Mouse (Mus musculus) olfactory bulb, adult 2 months (tissue): Measurements from ENCODE around the gene Zc3h13. TPM values are rescaled to one million over a fixed set of nuclear protein-coding genes. Genes with fewer than 3 reads are reported as not detected.

Experiments used
- H3K27ac ChIP-seq: fragments of 200-500 bp; 2 replicates; pipeline ENCODE4 v1.5.1; 2012; ENCODE audit warnings: low read depth, low read length; ENCODE audit not compliant: insufficient read depth
- H3K4me1 ChIP-seq: fragments of 200-500 bp; 2 replicates; pipeline ENCODE4 v1.6.1; 2012; ENCODE audit warnings: low read length; ENCODE audit not compliant: control insufficient read depth, insufficient read depth
- H3K4me3 ChIP-seq: fragments of 200-500 bp; 2 replicates; pipeline ENCODE4 v1.5.1; 2012; ENCODE audit warnings: mild to moderate bottlenecking, low read depth, low read length, moderate library complexity; ENCODE audit not compliant: insufficient read depth
- CTCF ChIP-seq: fragments of 200-500 bp; IDR thresholded peaks from 2 replicates; pipeline ENCODE4 v1.5.1; 2012; ENCODE audit warnings: low read depth, mild to moderate bottlenecking, low read length, moderate library complexity; ENCODE audit not compliant: insufficient read depth
- POLR2A ChIP-seq: fragments of 200-500 bp; IDR thresholded peaks from 2 replicates; pipeline ENCODE4 v1.6.1; 2012; ENCODE audit warnings: mild to moderate bottlenecking, low read depth, low read length, moderate library complexity; ENCODE audit not compliant: insufficient read depth
- WGBS: fragments of 180-500 bp; shearing (Covaris S2); methylation state at CpG from one replicate; pipeline ENCODE4 v1.1.7; 2018; 5-methylcytosine and 5-hydroxymethylcytosine counted together
- polyA plus RNA-seq: library from polyadenylated mRNA; stranded (reverse); fragments of >200 nt; gene quantifications from 2 replicates; pipeline ENCODE4 v1.2.4, GENCODE M21; 2012; ENCODE audit warnings: low replicate concordance; ENCODE audit not compliant: missing spikeins, insufficient read depth, insufficient read length

The Zc3h13 gene
- polyA plus RNA-seq, 1 experiment = 82.1 TPM

GRCm38 (mm10) chr14:75346041-75346440 lies 61.9 kb downstream of the Zc3h13 start:
- WGBS = 84% methylated on average over 5 of the region's 5 CpGs
- Histone ChIP-seq H3K4me1 (no peaks in the 10 kb centered on the region), H3K27ac (no peak overlapping the region), H3K4me3 (no peak overlapping the region)
- no peak for TF ChIP-seq CTCF
- TF ChIP-seq POLR2A = no peak

DNA sequence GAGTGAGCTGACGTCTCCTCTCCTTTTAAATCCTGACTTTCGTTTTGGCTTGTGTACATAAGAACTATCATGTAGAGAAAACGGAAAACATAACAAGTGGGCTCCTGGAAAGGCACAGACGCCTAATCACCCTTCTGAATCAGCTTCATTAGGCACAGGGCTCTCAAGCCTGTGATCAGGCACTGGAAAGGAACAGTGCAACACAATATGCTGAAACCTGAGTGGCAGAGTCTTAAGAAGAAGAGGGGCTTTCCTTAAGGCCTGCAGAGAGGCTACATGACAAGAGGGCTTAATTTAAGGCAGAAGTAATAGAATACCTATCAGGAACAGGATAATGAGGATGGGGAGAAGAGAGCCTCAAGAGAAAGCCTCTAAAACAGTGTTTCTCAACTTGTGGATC lies 67.5 kb downstream of the Zc3h13 start:
- H3K27ac ChIP-seq = no peak overlapping the region
- WGBS = 38% methylated on average over 4 of the region's 4 CpGs
- TF ChIP-seq POLR2A (no peak), CTCF (no peak)
- H3K4me3 ChIP-seq = no peak overlapping the region
- no peaks in the 10 kb centered on the region for H3K4me1 ChIP-seq

- WGBS = 49% methylated on average over 6 of the region's 6 CpGs
- TF ChIP-seq CTCF (no peak), POLR2A (no peak)
- Histone ChIP-seq H3K27ac (no peak overlapping the region), H3K4me1 (no peaks in the 10 kb centered on the region), H3K4me3 (no peak overlapping the region)
These were observed 79.1 kb downstream of the Zc3h13 start for GRCm38 (mm10) chr14:75363316-75363715.

DNA sequence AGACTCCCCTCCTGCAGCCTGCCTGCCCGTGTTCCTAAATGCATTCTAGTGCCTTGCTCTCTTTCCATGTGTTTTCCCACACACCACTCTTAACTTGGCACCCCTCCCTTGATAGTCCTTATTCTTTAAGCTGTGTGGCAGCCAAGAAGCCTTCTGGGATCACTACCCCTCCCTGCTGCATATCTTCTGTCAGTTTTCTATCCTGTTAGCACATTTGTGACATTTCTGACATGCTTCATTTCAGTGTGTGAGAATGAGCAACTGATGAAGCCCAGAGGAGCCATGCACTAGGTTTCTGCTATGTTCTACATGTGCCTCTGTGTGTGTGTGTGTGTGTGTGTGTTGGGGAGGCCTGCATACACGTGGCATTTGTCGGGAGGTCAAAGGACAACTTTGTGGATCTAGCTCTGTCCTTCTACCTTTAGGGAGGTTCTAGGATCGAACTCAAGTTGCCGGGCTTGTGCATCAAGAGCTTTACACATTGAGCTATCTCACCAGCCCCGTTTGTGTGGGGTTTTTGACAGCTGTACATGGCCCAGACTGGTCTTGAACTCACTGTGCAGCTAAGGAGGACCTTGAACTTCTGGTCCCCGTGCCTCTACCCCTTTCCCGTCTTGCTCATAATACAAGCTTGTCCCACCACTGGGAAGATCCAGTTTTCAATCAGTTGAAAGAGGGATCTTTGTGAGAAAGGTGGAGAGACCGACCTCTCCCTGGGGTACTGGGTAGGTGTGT lies 81.3 kb downstream of the Zc3h13 start:
- TF ChIP-seq POLR2A = no peak
- no peak for TF ChIP-seq CTCF
- Histone ChIP-seq H3K4me3 (no peak overlapping the region), H3K4me1 (no peaks in the 10 kb centered on the region), H3K27ac (no peak overlapping the region)
- 88% methylated on average over 9 of the region's 9 CpGs for WGBS

DNA sequence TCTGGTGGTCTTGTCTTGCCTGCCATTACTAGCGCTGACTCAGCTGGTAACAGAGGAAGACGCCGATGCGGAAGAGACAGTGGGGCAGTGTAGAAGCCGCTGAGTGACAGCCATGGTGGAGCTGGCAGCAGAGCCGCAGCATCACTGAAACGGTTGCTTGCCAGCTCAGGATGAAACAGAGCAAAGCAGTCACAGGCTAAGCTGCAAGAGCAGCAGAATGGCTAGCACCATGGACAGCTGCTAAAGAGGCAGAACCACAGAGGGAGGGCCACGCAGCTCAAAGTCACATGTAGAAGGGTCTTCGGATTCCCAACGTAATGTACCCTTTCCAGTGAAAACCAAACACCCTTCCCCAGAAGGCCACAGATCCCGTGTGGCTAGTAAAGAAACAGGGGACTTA lies 82.6 kb downstream of the Zc3h13 start:
- H3K27ac ChIP-seq = no peak overlapping the region
- WGBS = 47% methylated on average over 11 of the region's 11 CpGs
- TF ChIP-seq POLR2A (no peak), CTCF (no peak)

DNA sequence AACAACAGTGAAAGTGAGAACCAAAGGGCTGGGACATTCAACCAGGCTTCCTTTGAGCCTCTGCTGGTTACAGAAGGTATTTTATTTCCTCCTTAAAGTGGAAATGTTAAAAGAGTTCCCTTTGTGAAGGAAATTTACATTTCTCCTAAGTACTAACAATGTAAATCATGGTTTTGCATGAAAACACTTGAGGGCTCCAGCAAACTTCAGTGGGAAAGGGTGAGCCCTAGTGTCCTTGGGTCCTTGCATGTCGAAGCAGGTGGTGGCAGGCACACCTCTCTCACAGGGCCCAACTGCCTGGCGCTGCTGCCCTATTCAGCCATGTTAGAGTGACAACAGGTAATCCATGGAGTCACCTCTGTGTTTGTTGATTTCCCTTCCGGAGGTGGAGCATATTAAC lies 83.3 kb downstream of the Zc3h13 start:
- H3K27ac ChIP-seq = no peak overlapping the region
- TF ChIP-seq POLR2A (no peak), CTCF (no peak)
- H3K4me1 ChIP-seq = no peaks in the 10 kb centered on the region
- WGBS = 75% methylated on average over 3 of the region's 3 CpGs
- H3K4me3 ChIP-seq = no peak overlapping the region

More for the DNA sequence above, 82.6 kb downstream of the Zc3h13 start:
- no peak overlapping the region for H3K4me3 ChIP-seq
- no peaks in the 10 kb centered on the region for H3K4me1 ChIP-seq

DNA sequence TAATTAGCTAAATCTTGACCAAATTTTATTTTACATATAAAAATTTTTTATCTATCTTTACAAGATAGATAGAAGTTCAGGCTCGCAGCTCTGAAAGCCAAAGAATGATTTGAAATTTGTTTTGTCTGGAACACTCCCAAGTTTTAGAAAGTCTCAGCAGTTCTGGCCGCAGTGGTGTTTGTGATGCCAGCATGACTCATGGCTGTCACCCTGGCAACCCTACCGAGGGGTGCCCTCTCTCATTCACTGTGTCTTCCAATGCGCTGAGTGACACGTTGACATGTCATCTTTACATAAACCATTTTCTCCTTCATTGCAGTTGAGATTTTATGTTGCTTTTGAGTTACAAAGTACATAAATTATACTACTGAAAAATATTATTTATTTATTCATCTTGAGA lies 85.7 kb downstream of the Zc3h13 start:
- WGBS = 36% methylated on average over 5 of the region's 5 CpGs

DNA sequence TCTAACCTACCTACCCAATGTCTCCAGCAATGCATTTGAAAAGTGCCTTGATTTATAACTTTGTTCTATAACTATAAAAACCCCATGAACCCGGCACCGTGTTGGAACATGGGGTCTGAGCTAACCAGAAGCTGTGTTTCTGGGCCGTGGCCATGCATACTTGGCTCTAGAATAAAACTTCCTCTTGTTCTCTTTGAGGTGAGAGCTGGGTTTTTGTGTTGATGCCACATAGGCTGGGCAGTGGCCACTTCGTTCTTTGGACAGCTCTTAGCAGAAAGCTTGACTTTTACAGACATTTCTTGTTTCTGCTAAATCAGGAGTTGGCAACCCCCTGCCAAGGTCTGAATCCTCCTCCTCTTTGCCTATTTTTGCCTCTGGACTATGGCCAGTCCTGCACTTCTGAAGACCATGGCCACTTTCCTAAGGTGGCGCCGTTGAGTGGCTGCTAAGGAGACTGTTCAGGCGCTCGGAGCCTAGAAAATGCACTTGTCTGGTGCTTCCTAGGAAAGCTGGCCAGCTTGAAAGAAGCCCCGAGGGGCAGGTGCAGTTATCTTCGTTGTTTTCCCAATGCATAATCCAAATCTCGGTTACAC lies 90.9 kb downstream of the Zc3h13 start:
- Histone ChIP-seq H3K4me3 (no peak overlapping the region), H3K27ac (no peak overlapping the region), H3K4me1 (peaks cover 6% of the 10 kb centered on the region; the same call in 1 of the 2 replicates)
- no peak for TF ChIP-seq POLR2A
- no peak for TF ChIP-seq CTCF
- 53% methylated on average over 11 of the region's 11 CpGs for WGBS

More for the DNA sequence above, 85.7 kb downstream of the Zc3h13 start:
- Histone ChIP-seq H3K4me1 (no peaks in the 10 kb centered on the region), H3K4me3 (no peak overlapping the region), H3K27ac (no peak overlapping the region)
- TF ChIP-seq CTCF (no peak), POLR2A (no peak)

DNA sequence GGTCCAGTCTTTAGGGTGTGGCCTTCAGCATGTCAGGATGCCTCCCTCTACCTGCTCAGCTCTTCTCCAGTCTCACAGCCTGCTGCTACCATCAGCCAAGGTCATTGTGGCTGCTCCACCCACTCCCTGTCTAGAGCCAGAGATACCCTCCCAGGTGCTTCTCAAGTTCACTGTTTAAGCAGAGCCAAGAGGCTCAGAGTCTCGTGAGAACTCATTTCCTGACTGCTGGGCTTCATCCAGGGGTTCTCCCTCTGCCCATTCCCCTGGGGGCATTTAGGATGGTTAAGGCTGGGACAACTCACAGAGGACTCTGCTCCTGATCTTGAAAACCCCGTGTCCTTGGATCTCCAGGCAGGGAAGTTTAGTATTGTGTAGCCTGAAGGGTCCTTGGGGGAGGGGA lies 92.1 kb downstream of the Zc3h13 start:
- no peak overlapping the region for H3K27ac ChIP-seq
- WGBS = 67% methylated on average over 2 of the region's 2 CpGs
- H3K4me3 ChIP-seq = no peak overlapping the region
- peaks cover 6% of the 10 kb centered on the region; the same call in 1 of the 2 replicates for H3K4me1 ChIP-seq
- TF ChIP-seq POLR2A (no peak), CTCF (no peak)
